Mouse (Mus musculus): ENCODE results near the gene Wfdc3. TPM values are rescaled to one million over a fixed set of nuclear protein-coding genes. Genes with fewer than 3 reads are reported as not detected.

Wfdc3 gene
- polyA plus RNA-seq, 1 experiment from 2014 or later, result 2.0 TPM

DNA sequence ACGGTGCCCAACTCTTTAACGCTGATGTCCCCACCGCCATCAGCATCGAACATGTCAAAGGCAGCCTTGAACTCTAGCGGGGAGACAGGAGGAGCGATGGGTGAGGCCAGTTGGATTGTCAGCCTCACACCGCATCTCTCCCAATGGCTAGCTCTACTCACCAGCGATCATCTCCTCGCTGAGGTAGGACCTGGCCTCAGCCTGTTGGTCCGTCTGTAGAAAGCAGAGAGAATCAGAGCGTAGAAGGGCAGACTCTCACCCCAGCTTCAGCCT is 32.2 kb upstream of the Wfdc3 start:
- no peaks in the 10 kb centered on the region for H3K4me1 ChIP-seq (replicated peaks; ENCODE audit: control insufficient read depth, insufficient read depth, low read length)
- ATAC-seq (ENCODE audit: low read depth), result no peak
- no peak overlapping the region for H3K4me2 ChIP-seq (ENCODE audit: low read depth, low read length)
- H3K9ac ChIP-seq (ENCODE audit: low read length), result no peak overlapping the region
- H3K27me3 ChIP-seq (ENCODE audit: control insufficient read depth, insufficient read depth, low read depth, low read length), result no peaks in the 10 kb centered on the region
- peaks cover 2% of the 10 kb centered on the region for H3K36me3 ChIP-seq (ENCODE audit: control insufficient read depth, insufficient read depth, low read length)
- no peaks in the 10 kb centered on the region for H3K9me3 ChIP-seq (ENCODE audit: control insufficient read depth, low read length)
- H3K4me3 ChIP-seq (ENCODE audit: low read length), result no peak overlapping the region
- WGBS, result 88% methylated on average over 11 of the region's 11 CpGs
- no peak overlapping the region for H3K27ac ChIP-seq (ENCODE audit: low read length)

DNA sequence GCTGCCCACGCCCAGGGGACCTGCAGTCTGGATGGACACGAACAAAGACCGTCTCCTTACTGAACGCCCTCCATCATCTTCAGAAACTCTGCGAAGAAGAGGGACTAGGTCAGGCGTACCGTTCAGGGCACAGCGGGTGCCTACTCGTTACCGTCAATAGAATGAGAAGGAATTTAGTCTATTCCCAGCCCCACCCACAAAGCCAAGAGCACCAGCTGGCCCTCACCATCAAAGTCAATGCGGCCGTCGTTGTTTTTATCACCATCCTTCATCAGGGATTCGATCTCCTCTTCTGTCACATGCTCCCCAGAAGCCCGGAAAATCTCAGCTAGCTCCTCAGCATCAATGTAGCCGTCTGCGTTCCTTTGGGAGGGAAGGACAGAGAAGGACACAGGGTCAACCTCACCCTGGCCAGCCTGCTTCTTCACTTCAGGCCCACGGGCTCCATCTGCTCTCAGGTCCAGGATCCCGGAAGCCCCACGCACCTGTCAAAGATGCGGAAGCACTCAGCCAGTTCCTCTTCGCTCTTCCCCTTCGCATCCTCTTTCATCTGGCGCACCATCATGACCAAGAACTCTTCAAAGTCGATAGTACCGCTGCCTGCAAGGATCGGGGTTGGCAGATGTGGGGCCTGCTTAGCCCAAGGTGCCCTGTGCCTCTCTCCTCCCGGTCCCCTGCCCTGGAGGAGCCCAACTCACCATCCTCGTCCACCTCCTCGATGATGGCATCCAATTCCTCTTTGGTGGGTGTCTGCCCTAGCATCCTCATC is 31.7 kb upstream of the Wfdc3 start:
- Histone ChIP-seq H3K9ac (ENCODE audit: low read length) (no peak overlapping the region), H3K27ac (ENCODE audit: low read length) (no peak overlapping the region), H3K9me3 (ENCODE audit: control insufficient read depth, low read length) (no peaks in the 10 kb centered on the region), H3K4me1 (replicated peaks; ENCODE audit: control insufficient read depth, insufficient read depth, low read length) (peaks cover 2% of the 10 kb centered on the region; the same call in 1 of the 2 replicates), H3K4me2 (ENCODE audit: low read depth, low read length) (no peak overlapping the region), H3K4me3 (ENCODE audit: low read length) (no peak overlapping the region), H3K27me3 (ENCODE audit: control insufficient read depth, insufficient read depth, low read depth, low read length) (no peaks in the 10 kb centered on the region), H3K36me3 (ENCODE audit: control insufficient read depth, insufficient read depth, low read length) (peaks cover 5% of the 10 kb centered on the region)
- 77% methylated on average over 30 of the region's 30 CpGs for WGBS
- no peak for ATAC-seq (ENCODE audit: low read depth)

DNA sequence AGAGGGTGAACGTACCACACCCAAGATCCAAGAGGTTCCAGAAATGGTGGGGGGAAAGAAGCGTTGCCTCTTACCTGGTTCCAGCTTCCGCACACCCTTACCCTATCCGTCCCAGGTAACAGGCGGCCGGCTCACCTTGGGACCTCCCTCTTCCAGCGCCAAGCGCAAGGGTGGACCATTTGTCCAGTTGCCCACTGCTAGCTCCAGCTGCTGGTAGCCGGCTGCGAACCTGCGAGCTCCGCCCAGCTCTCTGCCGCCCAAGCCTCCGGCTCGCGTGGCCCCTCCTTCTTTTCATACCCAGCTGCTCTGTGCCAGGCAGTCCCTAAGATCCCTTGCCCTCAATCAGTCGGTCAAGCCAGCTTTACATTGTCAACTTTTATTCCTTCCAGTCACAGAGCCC is 31.1 kb upstream of the Wfdc3 start:
- Histone ChIP-seq H3K27me3 (ENCODE audit: control insufficient read depth, insufficient read depth, low read depth, low read length) (no peaks in the 10 kb centered on the region), H3K9ac (ENCODE audit: low read length) (no peak overlapping the region), H3K4me1 (replicated peaks; ENCODE audit: control insufficient read depth, insufficient read depth, low read length) (peaks cover 8% of the 10 kb centered on the region), H3K27ac (ENCODE audit: low read length) (no peak overlapping the region), H3K4me2 (ENCODE audit: low read depth, low read length) (no peak overlapping the region), H3K36me3 (ENCODE audit: control insufficient read depth, insufficient read depth, low read length) (peaks cover 11% of the 10 kb centered on the region), H3K9me3 (ENCODE audit: control insufficient read depth, low read length) (no peaks in the 10 kb centered on the region), H3K4me3 (ENCODE audit: low read length) (no peak overlapping the region)
- no peak for ATAC-seq (ENCODE audit: low read depth)
- 48% methylated on average over 17 of the region's 17 CpGs for WGBS

DNA sequence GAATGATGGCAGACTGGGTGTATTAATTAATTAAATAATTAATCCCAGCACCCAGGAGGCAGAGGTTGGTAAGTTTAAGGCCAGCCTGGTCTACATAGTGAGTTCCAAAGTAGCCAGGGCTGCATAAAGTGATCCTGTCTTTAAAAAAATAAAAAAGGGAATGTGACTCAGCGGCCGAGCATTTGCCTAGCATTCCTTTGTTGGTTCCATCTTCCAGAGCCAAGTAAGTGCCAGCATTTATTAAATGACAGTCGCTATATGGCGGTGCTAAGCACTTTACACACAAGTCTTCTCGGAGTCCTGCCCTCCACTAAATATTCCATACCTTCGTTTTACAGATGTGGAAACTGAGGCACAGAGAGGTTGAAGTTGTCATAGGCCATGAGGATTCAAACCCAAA is 30.4 kb upstream of the Wfdc3 start:
- no peak for ATAC-seq (ENCODE audit: low read depth)
- 66% methylated on average over 6 of the region's 6 CpGs for WGBS
- H3K27ac ChIP-seq (ENCODE audit: low read length), result no peak overlapping the region

DNA sequence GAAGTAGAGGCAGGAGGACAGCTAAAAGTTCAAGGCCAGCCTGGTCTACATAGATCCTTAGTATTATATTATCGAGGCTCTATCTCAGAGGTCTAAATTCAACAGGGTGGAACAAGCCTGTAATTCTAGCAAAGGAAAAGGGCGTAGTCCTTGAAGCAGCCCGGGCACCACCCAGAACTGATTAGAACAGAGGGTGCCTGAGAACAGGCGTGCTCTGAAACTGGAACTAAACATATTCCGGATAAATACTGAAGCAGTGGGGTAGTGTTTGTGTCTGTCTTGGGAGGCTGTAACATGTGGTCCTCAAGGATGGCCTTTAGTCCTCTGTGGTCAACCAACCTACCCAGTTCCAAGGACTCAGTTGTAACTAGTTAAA is 28.2 kb upstream of the Wfdc3 start:
- 72% methylated on average over 5 of the region's 5 CpGs for WGBS
- peaks cover 12% of the 10 kb centered on the region for H3K36me3 ChIP-seq (ENCODE audit: control insufficient read depth, insufficient read depth, low read length)

More for the DNA sequence above, 30.4 kb upstream of the Wfdc3 start:
- Histone ChIP-seq H3K4me2 (ENCODE audit: low read depth, low read length) (no peak overlapping the region), H3K9me3 (ENCODE audit: control insufficient read depth, low read length) (no peaks in the 10 kb centered on the region), H3K27me3 (ENCODE audit: control insufficient read depth, insufficient read depth, low read depth, low read length) (no peaks in the 10 kb centered on the region), H3K36me3 (ENCODE audit: control insufficient read depth, insufficient read depth, low read length) (peaks cover 12% of the 10 kb centered on the region), H3K4me3 (ENCODE audit: low read length) (no peak overlapping the region), H3K9ac (ENCODE audit: low read length) (no peak overlapping the region), H3K4me1 (replicated peaks; ENCODE audit: control insufficient read depth, insufficient read depth, low read length) (peaks cover 13% of the 10 kb centered on the region)

DNA sequence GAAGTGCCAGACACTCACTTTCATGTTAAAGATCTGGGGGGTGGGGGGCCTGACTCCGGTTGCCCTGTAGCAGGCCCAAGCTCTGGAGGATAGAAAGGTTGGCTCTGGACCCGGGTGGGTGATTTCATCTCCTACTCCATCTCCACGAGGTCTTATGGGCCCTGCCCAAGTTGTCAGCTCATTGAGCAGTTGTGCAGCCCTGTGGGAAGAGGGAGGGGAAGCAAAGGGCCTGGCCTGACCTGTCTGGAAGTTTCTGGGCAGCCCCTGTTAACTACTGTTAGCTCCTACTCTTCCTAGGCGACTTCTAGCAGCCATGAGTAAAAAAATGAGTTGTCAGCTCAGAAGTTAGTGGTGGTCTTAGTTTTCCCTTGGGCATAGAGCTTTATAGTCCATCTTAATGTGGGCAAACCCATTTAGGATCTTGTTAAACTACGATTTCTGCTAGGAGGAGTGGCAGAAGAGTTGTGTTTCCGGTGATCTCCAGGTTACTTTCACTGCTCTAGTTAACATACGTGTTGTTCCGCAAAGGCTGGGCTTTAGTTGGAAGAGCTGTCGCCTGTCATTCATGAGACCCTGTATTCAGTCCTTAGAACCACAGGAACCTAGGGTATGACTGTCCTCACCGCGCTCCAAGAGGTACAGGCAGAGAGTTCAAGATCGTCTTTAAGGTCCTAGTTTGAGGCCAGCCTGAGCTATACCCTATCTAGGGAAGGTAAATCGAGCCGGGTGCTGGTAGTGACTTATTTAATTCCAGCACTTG is 27.7 kb upstream of the Wfdc3 start:
- Histone ChIP-seq H3K9ac (ENCODE audit: low read length) (no peak overlapping the region), H3K36me3 (ENCODE audit: control insufficient read depth, insufficient read depth, low read length) (peaks cover 12% of the 10 kb centered on the region), H3K27me3 (ENCODE audit: control insufficient read depth, insufficient read depth, low read depth, low read length) (no peaks in the 10 kb centered on the region), H3K9me3 (ENCODE audit: control insufficient read depth, low read length) (no peaks in the 10 kb centered on the region), H3K27ac (ENCODE audit: low read length) (0 out of 2 replicates have a peak overlapping the region, but pooled peaks have one; percentile 20), H3K4me2 (ENCODE audit: low read depth, low read length) (no peak overlapping the region), H3K4me3 (ENCODE audit: low read length) (no peak overlapping the region), H3K4me1 (replicated peaks; ENCODE audit: control insufficient read depth, insufficient read depth, low read length) (peaks cover 19% of the 10 kb centered on the region)
- WGBS, result 75% methylated on average over 14 of the region's 14 CpGs
- no peak for ATAC-seq (ENCODE audit: low read depth)

More for the DNA sequence above, 28.2 kb upstream of the Wfdc3 start:
- no peaks in the 10 kb centered on the region for H3K9me3 ChIP-seq (ENCODE audit: control insufficient read depth, low read length)
- H3K4me1 ChIP-seq (replicated peaks; ENCODE audit: control insufficient read depth, insufficient read depth, low read length), result peaks cover 19% of the 10 kb centered on the region
- no peak overlapping the region for H3K9ac ChIP-seq (ENCODE audit: low read length)
- H3K4me2 ChIP-seq (ENCODE audit: low read depth, low read length), result no peak overlapping the region
- no peak overlapping the region for H3K4me3 ChIP-seq (ENCODE audit: low read length)
- ATAC-seq (ENCODE audit: low read depth), result no peak
- H3K27ac ChIP-seq (ENCODE audit: low read length), result no peak overlapping the region
- H3K27me3 ChIP-seq (ENCODE audit: control insufficient read depth, insufficient read depth, low read depth, low read length), result no peaks in the 10 kb centered on the region

DNA sequence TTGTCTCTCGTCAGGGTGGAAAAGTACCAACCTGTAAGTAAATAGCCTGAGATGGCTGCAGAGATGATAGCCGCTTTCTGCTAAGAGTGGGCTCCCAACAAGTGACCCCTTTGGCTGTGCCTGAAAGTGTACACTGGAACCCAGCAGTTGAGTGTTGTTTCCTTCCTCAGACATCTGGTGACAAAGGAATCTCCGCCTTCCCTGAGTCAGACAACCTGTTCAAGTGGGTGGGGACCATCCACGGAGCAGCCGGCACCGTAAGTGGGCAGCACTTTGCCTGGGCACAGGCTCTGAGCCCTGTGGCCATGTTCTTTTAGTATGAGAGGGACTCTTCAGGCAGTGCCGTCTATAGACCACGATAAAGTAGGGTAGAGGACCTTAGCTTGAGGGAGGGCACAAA is 25.4 kb upstream of the Wfdc3 start:
- peak overlapping the region; percentile 82 for H3K4me2 ChIP-seq (ENCODE audit: low read depth, low read length)
- H3K4me1 ChIP-seq (replicated peaks; ENCODE audit: control insufficient read depth, insufficient read depth, low read length), result peaks cover 19% of the 10 kb centered on the region
- H3K9ac ChIP-seq (ENCODE audit: low read length), result peak overlapping the region; percentile 89
- no peak overlapping the region for H3K27ac ChIP-seq (ENCODE audit: low read length)
- H3K36me3 ChIP-seq (ENCODE audit: control insufficient read depth, insufficient read depth, low read length), result peaks cover 19% of the 10 kb centered on the region
- no peaks in the 10 kb centered on the region for H3K9me3 ChIP-seq (ENCODE audit: control insufficient read depth, low read length)
- WGBS, result 47% methylated on average over 8 of the region's 8 CpGs
- H3K4me3 ChIP-seq (ENCODE audit: low read length), result peak overlapping the region; percentile 96
- no peak for ATAC-seq (ENCODE audit: low read depth)
- no peaks in the 10 kb centered on the region for H3K27me3 ChIP-seq (ENCODE audit: control insufficient read depth, insufficient read depth, low read depth, low read length)

DNA sequence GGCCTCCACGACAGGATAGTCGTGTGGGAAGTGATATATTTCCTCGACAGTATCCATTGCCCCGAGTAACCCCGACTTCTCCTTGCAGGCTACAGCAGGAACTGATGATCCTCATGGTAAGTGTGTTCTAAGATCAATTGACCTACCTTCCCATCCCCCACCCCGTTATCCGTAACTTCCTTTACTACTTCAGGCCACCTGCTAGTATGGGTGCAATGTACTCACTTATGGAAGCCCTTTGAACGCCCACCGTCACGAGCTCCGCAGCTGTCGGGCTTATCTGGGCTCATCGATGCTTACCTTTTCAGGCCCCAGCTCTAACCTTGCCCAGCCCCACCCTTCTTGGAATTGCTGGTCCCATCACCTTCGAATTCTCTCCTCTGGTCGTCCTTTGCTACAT is 24.5 kb upstream of the Wfdc3 start:
- Histone ChIP-seq H3K9ac (ENCODE audit: low read length) (peak overlapping the region; percentile 89), H3K4me3 (ENCODE audit: low read length) (peak overlapping the region; percentile 96), H3K27ac (ENCODE audit: low read length) (peak overlapping the region; percentile 69), H3K36me3 (ENCODE audit: control insufficient read depth, insufficient read depth, low read length) (peaks cover 23% of the 10 kb centered on the region), H3K4me2 (ENCODE audit: low read depth, low read length) (peak overlapping the region; percentile 82), H3K4me1 (replicated peaks; ENCODE audit: control insufficient read depth, insufficient read depth, low read length) (peaks cover 19% of the 10 kb centered on the region), H3K27me3 (ENCODE audit: control insufficient read depth, insufficient read depth, low read depth, low read length) (no peaks in the 10 kb centered on the region), H3K9me3 (ENCODE audit: control insufficient read depth, low read length) (no peaks in the 10 kb centered on the region)
- ATAC-seq (ENCODE audit: low read depth), result no peak
- WGBS, result under 1% methylated on average over 15 of the region's 15 CpGs

DNA sequence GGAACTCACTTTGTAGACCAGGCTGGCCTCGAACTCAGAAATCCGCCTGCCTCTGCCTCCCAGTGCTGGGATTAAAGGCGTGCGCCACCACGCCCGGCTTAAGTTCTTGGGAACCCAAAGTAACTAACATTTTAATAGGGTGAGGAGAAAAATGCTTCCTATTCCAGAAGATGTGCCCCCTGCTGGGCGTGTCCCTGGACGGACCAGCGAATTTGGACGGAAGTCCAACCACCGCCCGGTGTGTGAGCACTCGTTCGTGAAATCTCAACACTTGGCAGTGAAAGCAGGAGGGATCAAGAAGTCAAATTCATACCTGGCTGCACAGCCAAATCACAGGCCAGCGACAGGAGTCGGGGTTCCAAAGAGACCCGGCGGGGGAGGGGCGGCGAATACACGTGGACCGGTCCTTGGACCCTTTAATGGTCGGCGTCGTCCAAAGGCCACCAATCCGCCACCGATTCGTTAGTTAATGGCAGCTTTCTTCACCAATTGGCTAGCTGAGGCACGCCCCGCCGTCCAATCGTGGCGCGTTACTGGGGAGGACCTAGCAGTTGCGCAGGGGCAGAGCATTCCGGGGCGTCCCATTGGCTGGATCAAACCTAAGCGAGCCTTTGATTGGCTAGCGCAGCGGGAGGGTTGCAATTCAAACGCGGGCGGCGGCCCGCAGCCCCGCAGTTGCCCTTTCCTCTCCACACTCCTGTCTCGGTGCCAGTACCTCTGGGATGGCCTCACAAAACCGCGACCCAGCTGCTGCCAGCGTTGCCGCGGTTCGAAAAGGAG is 23.7 kb upstream of the Wfdc3 start, which contains the start of gene Ube2c:
Gene Ube2c (plus strand): TSS at position 641 of the 780 bp plus-strand sequence.
- peak within 1 kb of the TSS; percentile 82 for H3K4me2 ChIP-seq (ENCODE audit: low read depth, low read length)
- peaks cover 19% of the 10 kb centered on the region for H3K4me1 ChIP-seq (replicated peaks; ENCODE audit: control insufficient read depth, insufficient read depth, low read length)
- H3K9ac ChIP-seq (ENCODE audit: low read length), result peak within 1 kb of the TSS; percentile 89
- peaks cover 26% of the 10 kb centered on the region for H3K36me3 ChIP-seq (ENCODE audit: control insufficient read depth, insufficient read depth, low read length)
- H3K27ac ChIP-seq (ENCODE audit: low read length), result peak within 1 kb of the TSS; percentile 69
- peak within 1 kb of the TSS; percentile 96 for H3K4me3 ChIP-seq (ENCODE audit: low read length)
- ATAC-seq (ENCODE audit: low read depth), result peak; percentile 99
- H3K9me3 ChIP-seq (ENCODE audit: control insufficient read depth, low read length), result no peaks in the 10 kb centered on the region
- H3K27me3 ChIP-seq (ENCODE audit: control insufficient read depth, insufficient read depth, low read depth, low read length), result no peaks in the 10 kb centered on the region
- WGBS, result under 1% methylated on average over 53 of the region's 53 CpGs
